Mouse (Mus musculus): ENCODE data around the gene Efhb. TPM values are rescaled to one million over a fixed set of nuclear protein-coding genes. Genes with fewer than 3 reads are reported as not detected.

The Efhb gene
- 0.24 and 0.32 TPM in 2 replicates for polyA plus RNA-seq (2015; fragmentation: Nextera tagmentation; extraction: Ambion mirVana)

DNA sequence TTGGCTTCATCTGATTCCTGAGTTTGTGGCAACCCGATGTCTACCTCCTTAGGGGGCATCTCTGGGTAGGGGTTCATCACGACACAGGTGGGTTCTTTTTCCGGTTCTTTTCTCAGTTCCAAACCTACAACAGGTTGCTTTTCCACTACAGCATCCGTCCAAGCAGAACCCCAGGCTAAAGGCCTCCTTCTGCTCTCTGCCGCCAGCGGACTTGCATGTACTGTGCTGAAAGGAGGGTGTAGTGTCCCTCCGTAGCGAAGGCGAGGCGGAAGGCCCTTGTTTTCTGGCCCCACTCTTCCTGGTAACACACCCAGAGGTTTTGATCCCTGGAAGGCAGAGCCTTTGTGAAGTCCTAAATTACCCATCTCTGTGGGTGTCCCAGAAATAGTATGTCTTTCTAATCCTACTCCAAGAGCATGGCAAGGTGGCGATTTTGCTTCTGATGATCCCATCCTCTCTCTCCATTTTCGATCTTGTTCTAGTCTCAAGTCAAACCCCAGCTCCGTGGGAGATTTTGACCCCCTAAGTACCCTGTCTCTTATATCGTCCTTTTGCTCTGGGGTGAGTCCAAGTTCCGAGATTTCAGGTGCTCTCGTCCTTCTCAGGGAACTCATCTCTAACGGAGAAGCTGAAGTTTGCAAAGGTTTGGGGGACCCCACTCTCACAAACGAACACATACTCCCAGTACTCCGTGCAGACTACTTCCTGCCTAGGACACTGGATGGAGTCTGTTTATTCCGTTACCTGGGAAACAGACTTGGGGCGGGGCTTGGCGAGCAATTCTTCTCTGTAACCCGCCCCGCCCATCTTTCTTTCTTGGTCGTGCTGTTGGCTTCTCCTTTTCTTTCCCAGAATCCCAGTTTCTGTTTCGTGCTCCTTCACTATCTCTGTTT, at the start of gene Efhb:
Gene Efhb (minus strand): TSS at position 719 of the 893 bp plus-strand sequence.
- peak within 1 kb of the TSS; percentile 40 for H3K4me3 ChIP-seq (replicated peaks; ENCODE audit: low read depth, low read length)
- no peaks in the 10 kb centered on the region for H3K36me3 ChIP-seq (ENCODE audit: insufficient read depth, low read length)
- WGBS = 21% methylated on average over 26 of the region's 26 CpGs
- H3K9me3 ChIP-seq (replicated peaks; ENCODE audit: low read length) = no peaks in the 10 kb centered on the region
- H3K4me1 ChIP-seq (replicated peaks; ENCODE audit: insufficient read depth, low read length) = no peaks in the 10 kb centered on the region
- H3K27ac ChIP-seq = no peak within 1 kb of the TSS
- ATAC-seq (replicated peaks; ENCODE audit: low FRiP score, low read depth) = peak; percentile 95
- DNase-seq (ENCODE audit: low spot score) = peak; percentile 96
- no peaks in the 10 kb centered on the region for H3K27me3 ChIP-seq (ENCODE audit: insufficient read depth, low read length)
- H3K9ac ChIP-seq (ENCODE audit: low read depth, low read length) = peak within 1 kb of the TSS; percentile 28; the same call in 1 of the 2 replicates
- H3K4me2 ChIP-seq (ENCODE audit: low read length) = peak within 1 kb of the TSS; percentile 60
- TF ChIP-seq CTCF (IDR thresholded peaks at IDR 0.05; ENCODE audit: low read depth) = no peak

- WGBS = 89% methylated on average over 2 of the region's 2 CpGs
- DNase-seq (ENCODE audit: low spot score) = peak; percentile 67
- no peaks in the 10 kb centered on the region for H3K9me3 ChIP-seq (replicated peaks; ENCODE audit: low read length)
- H3K4me3 ChIP-seq (replicated peaks; ENCODE audit: low read depth, low read length) = no peak overlapping the region
- no peaks in the 10 kb centered on the region for H3K27me3 ChIP-seq (ENCODE audit: insufficient read depth, low read length)
- TF ChIP-seq CTCF (IDR thresholded peaks at IDR 0.05; ENCODE audit: low read depth) = peak; percentile 67
- no peak overlapping the region for H3K4me2 ChIP-seq (ENCODE audit: low read length)
- no peak overlapping the region for H3K9ac ChIP-seq (ENCODE audit: low read depth, low read length)
- no peak overlapping the region for H3K27ac ChIP-seq
- no peaks in the 10 kb centered on the region for H3K4me1 ChIP-seq (replicated peaks; ENCODE audit: insufficient read depth, low read length)
- ATAC-seq (replicated peaks; ENCODE audit: low FRiP score, low read depth) = no peak
- H3K36me3 ChIP-seq (ENCODE audit: insufficient read depth, low read length) = no peaks in the 10 kb centered on the region
Observed at GRCm38 (mm10) chr17:53512311-53512951, 49.3 kb upstream of the Efhb start.

- H3K36me3 ChIP-seq (ENCODE audit: insufficient read depth, low read length) = peaks cover 24% of the 10 kb centered on the region
Observed at GRCm38 (mm10) chr17:53502966-53503365, 39.8 kb upstream of the Efhb start.

GRCm38 (mm10) chr17:53489007-53489378, 25.9 kb upstream of the Efhb start:
- WGBS = 88% methylated on average over 1 of the region's 1 CpGs
- no peak overlapping the region for H3K4me3 ChIP-seq (replicated peaks; ENCODE audit: low read depth, low read length)
- H3K9ac ChIP-seq (ENCODE audit: low read depth, low read length) = no peak overlapping the region
- H3K27me3 ChIP-seq (ENCODE audit: insufficient read depth, low read length) = no peaks in the 10 kb centered on the region
- H3K9me3 ChIP-seq (replicated peaks; ENCODE audit: low read length) = no peaks in the 10 kb centered on the region
- H3K27ac ChIP-seq = no peak overlapping the region
- peaks cover 21% of the 10 kb centered on the region for H3K36me3 ChIP-seq (ENCODE audit: insufficient read depth, low read length)
- no peaks in the 10 kb centered on the region for H3K4me1 ChIP-seq (replicated peaks; ENCODE audit: insufficient read depth, low read length)
- TF ChIP-seq CTCF (IDR thresholded peaks at IDR 0.05; ENCODE audit: low read depth) = no peak
- ATAC-seq (replicated peaks; ENCODE audit: low FRiP score, low read depth) (no peak), DNase-seq (ENCODE audit: low spot score) (no peak)
- no peak overlapping the region for H3K4me2 ChIP-seq (ENCODE audit: low read length)

More at GRCm38 (mm10) chr17:53502966-53503365, 39.8 kb upstream of the Efhb start:
- H3K27me3 ChIP-seq (ENCODE audit: insufficient read depth, low read length) = no peaks in the 10 kb centered on the region
- H3K27ac ChIP-seq = no peak overlapping the region
- no peaks in the 10 kb centered on the region for H3K4me1 ChIP-seq (replicated peaks; ENCODE audit: insufficient read depth, low read length)
- no peak overlapping the region for H3K9ac ChIP-seq (ENCODE audit: low read depth, low read length)
- WGBS = 100% methylated on average over 2 of the region's 2 CpGs
- no peak overlapping the region for H3K4me3 ChIP-seq (replicated peaks; ENCODE audit: low read depth, low read length)
- ATAC-seq (replicated peaks; ENCODE audit: low FRiP score, low read depth) (no peak), DNase-seq (ENCODE audit: low spot score) (no peak)
- no peak overlapping the region for H3K4me2 ChIP-seq (ENCODE audit: low read length)
- TF ChIP-seq CTCF (IDR thresholded peaks at IDR 0.05; ENCODE audit: low read depth) = 0 out of 2 replicates have a peak, but pooled peaks have one; percentile 13
- H3K9me3 ChIP-seq (replicated peaks; ENCODE audit: low read length) = no peaks in the 10 kb centered on the region

- TF ChIP-seq CTCF (IDR thresholded peaks at IDR 0.05; ENCODE audit: low read depth) = no peak
- 84% methylated on average over 4 of the region's 4 CpGs for WGBS
- Histone ChIP-seq H3K9ac (ENCODE audit: low read depth, low read length) (no peak overlapping the region), H3K4me3 (replicated peaks; ENCODE audit: low read depth, low read length) (no peak overlapping the region), H3K27me3 (ENCODE audit: insufficient read depth, low read length) (no peaks in the 10 kb centered on the region), H3K9me3 (replicated peaks; ENCODE audit: low read length) (no peaks in the 10 kb centered on the region), H3K4me1 (replicated peaks; ENCODE audit: insufficient read depth, low read length) (no peaks in the 10 kb centered on the region), H3K27ac (no peak overlapping the region), H3K4me2 (ENCODE audit: low read length) (no peak overlapping the region), H3K36me3 (ENCODE audit: insufficient read depth, low read length) (peaks cover 19% of the 10 kb centered on the region)
- ATAC-seq (replicated peaks; ENCODE audit: low FRiP score, low read depth) = no peak
- DNase-seq (ENCODE audit: low spot score) = no peak
Observed at GRCm38 (mm10) chr17:53488291-53489006, 25.3 kb upstream of the Efhb start.

GRCm38 (mm10) chr17:53480433-53480832, 17.3 kb upstream of the Efhb start:
- ATAC-seq (replicated peaks; ENCODE audit: low FRiP score, low read depth) = no peak
- 0 out of 2 replicates have a peak, but pooled peaks cover 6% of the 10 kb centered on the region for H3K4me1 ChIP-seq (replicated peaks; ENCODE audit: insufficient read depth, low read length)

More at GRCm38 (mm10) chr17:53480433-53480832, 17.3 kb upstream of the Efhb start:
- H3K4me3 ChIP-seq (replicated peaks; ENCODE audit: low read depth, low read length) = peak overlapping the region; percentile 93
- no peak for TF ChIP-seq CTCF (IDR thresholded peaks at IDR 0.05; ENCODE audit: low read depth)
- DNase-seq (ENCODE audit: low spot score) = no peak
- WGBS = 39% methylated on average over 7 of the region's 7 CpGs
- no peaks in the 10 kb centered on the region for H3K27me3 ChIP-seq (ENCODE audit: insufficient read depth, low read length)
- peak overlapping the region; percentile 77 for H3K4me2 ChIP-seq (ENCODE audit: low read length)
- H3K9me3 ChIP-seq (replicated peaks; ENCODE audit: low read length) = no peaks in the 10 kb centered on the region
- peaks cover 10% of the 10 kb centered on the region; the same call in 1 of the 2 replicates for H3K36me3 ChIP-seq (ENCODE audit: insufficient read depth, low read length)
- H3K27ac ChIP-seq = no peak overlapping the region
- peak overlapping the region; percentile 98 for H3K9ac ChIP-seq (ENCODE audit: low read depth, low read length)

Measured in kidney, postnatal 0 days (tissue).